Mouse (Mus musculus): ENCODE data around the gene Inhbc. TPM values are rescaled to one million over a fixed set of nuclear protein-coding genes. Genes with fewer than 3 reads are reported as not detected.

Inhbc gene
- total RNA-seq, 2 experiments from 2014 or later, result not detected

Other genes with a start within 250 kb of the Inhbc start
- gene Os9, start 249.3 kb downstream of the Inhbc start, total RNA-seq (2021), result 100 to 1,000 TPM; 105 to 107 TPM
- 100 to 1,000 TPM; 122 to 124 TPM for gene B4galnt1, start 205.2 kb downstream of the Inhbc start, total RNA-seq (2021)
- gene Slc26a10, start 189.8 kb downstream of the Inhbc start, total RNA-seq (2021), result 10 to 100 TPM; 10.2 to 13.5 TPM
- 100 to 1,000 TPM; 338 to 373 TPM for gene Arhgef25, start 180.3 kb downstream of the Inhbc start, total RNA-seq (2021)
- gene Dtx3, start 174.7 kb downstream of the Inhbc start, total RNA-seq (2021), result 100 to 1,000 TPM; 210 to 217 TPM
- gene Pip4k2c, start 158.8 kb downstream of the Inhbc start, total RNA-seq (2021), result 100 to 1,000 TPM; 103 to 114 TPM
- 100 to 1,000 TPM; 839 to 860 TPM for gene Kif5a, start 107.1 kb downstream of the Inhbc start, total RNA-seq (2021)
- gene Dctn2, start 104.1 kb downstream of the Inhbc start, total RNA-seq (2021), result 100 to 1,000 TPM; 253 to 259 TPM
- gene Mbd6, start 81.4 kb downstream of the Inhbc start, total RNA-seq (2021), result 10 to 100 TPM; 48.1 to 53.2 TPM
- gene Mars, start 58.6 kb downstream of the Inhbc start, total RNA-seq (2021), result 10 to 100 TPM; 55.2 to 57.5 TPM
- under 1 TPM; 0.84 to 0.92 TPM for gene Arhgap9, start 48.5 kb downstream of the Inhbc start, total RNA-seq (2021)
- 1 to 10 TPM; 1.5 to 2.0 TPM for gene Gli1, start 28.5 kb downstream of the Inhbc start, total RNA-seq (2021)
- gene Inhbe, start 16.0 kb downstream of the Inhbc start, total RNA-seq (2021), result not detected
- 100 to 1,000 TPM; 164 to 167 TPM for gene R3hdm2, start 9.9 kb upstream of the Inhbc start, total RNA-seq (2021)
- gene Stac3, start 131.3 kb upstream of the Inhbc start, total RNA-seq (2021), result 1 to 10 TPM; 2.4 to 3.5 TPM
- 1 to 10 TPM; 3.6 to 3.8 TPM for gene Ndufa4l2, start 144.5 kb upstream of the Inhbc start, total RNA-seq (2021)
- gene Shmt2, start 152.0 kb upstream of the Inhbc start, total RNA-seq (2021), result 10 to 100 TPM; 24.2 to 25.3 TPM
- gene Nxph4, start 164.1 kb upstream of the Inhbc start, total RNA-seq (2021), result 1 to 10 TPM; 1.2 to 1.3 TPM